Mouse (Mus musculus) embryonic facial prominence, embryonic 10.5 days (tissue): ENCODE data around the gene Nrip3. TPM values are rescaled to one million over a fixed set of nuclear protein-coding genes. Genes with fewer than 3 reads are reported as not detected.

Experiments
- DNase-seq: peaks from one replicate; pipeline ENCODE4 v3.0.0-alpha.2; 2017; ENCODE audit warnings: low spot score
- H3K27ac ChIP-seq: fragments of 300-500 bp; sonication (generic); replicated peaks from 2 replicates; pipeline ENCODE4 v1.5.1; 2016; ENCODE audit warnings: mild to moderate bottlenecking
- H3K27me3 ChIP-seq: fragments of 300-500 bp; sonication (generic); replicated peaks from 2 replicates; pipeline ENCODE4 v1.6.1; 2016; ENCODE audit warnings: low read depth, mild to moderate bottlenecking; ENCODE audit not compliant: poor library complexity, severe bottlenecking
- H3K36me3 ChIP-seq: fragments of 300-500 bp; sonication (generic); replicated peaks from 2 replicates; pipeline ENCODE4 v1.6.1; 2016; ENCODE audit warnings: mild to moderate bottlenecking, moderate library complexity
- H3K4me1 ChIP-seq: fragments of 300-500 bp; sonication (generic); 2 replicates; pipeline ENCODE4 v1.6.1; 2016
- H3K4me3 ChIP-seq: fragments of 300-500 bp; sonication (generic); 2 replicates; pipeline ENCODE4 v1.5.1; 2016; ENCODE audit warnings: mild to moderate bottlenecking, moderate library complexity
- H3K9me3 ChIP-seq: fragments of 300-500 bp; sonication (generic); 2 replicates; pipeline ENCODE4 v1.6.1; 2016; ENCODE audit warnings: mild to moderate bottlenecking
- WGBS: fragments of 180-500 bp; shearing (Covaris S2); methylation state at CpG from one replicate; pipeline ENCODE4 v1.1.7; 2016; 5-methylcytosine and 5-hydroxymethylcytosine counted together
- polyA plus RNA-seq: library from polyadenylated mRNA; unstranded; fragments of >200 nt; fragmentation: Nextera tagmentation; extraction: Ambion mirVana; gene quantifications from 2 replicates; pipeline ENCODE4 v1.2.1, GENCODE M21; 2016

Gene Nrip3
- polyA plus RNA-seq, 1 experiment from 2014 or later, result 0.15 TPM

DNA sequence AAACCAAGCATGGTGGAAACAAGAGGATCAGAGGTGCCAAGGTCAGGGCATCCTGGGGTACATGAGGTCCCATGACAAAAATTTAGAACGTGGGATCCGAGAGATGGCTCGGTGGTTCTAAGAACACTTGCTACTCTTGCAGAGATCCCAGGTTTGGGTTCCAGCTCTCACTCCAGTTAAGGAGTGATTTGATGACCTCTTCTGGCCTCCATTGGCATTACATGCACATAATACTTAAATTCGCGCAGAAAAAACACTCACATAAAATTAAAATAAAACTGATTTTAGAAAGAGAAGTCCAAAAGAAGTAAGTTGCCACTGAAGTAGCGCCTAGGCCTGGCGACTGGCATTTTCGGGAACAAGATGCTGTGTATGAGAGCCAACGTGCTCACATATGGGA lies 62.5 kb downstream of the Nrip3 start:
- Histone ChIP-seq H3K9me3 (no peaks in the 10 kb centered on the region), H3K27ac (no peak overlapping the region), H3K27me3 (no peaks in the 10 kb centered on the region), H3K4me1 (no peaks in the 10 kb centered on the region), H3K4me3 (no peak overlapping the region), H3K36me3 (no peaks in the 10 kb centered on the region)
- peak; percentile 20 for DNase-seq
- 69% methylated on average over 9 of the region's 9 CpGs for WGBS

DNA sequence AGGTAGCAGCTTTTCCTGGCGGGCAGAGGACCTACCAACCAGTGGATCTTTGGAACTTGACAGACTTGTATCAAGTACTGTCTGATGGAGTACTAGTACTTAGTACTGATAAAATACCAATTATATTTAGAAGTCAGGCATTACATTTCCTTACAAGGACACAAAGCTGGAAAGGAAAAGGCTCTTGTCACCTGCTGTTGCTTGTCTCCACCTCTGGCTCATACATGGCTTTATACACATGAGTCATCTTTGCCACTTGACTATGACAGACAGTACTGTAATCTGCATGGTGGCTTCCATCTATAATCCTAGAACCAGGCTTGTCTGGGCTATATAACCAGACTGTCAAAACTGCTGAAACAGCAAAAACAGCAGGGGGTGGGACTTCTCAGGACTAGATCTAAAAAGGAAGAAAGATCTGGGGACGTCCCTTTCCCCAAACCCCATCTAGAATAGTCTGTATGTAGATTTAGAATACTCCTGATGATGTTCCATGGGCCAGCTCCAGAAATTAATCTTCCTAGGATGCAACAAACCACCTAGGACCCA lies 68.3 kb downstream of the Nrip3 start:
- no peak for DNase-seq
- WGBS, result 92% methylated on average over 2 of the region's 2 CpGs
- Histone ChIP-seq H3K27me3 (no peaks in the 10 kb centered on the region), H3K36me3 (peaks cover 47% of the 10 kb centered on the region), H3K27ac (no peak overlapping the region), H3K4me1 (no peaks in the 10 kb centered on the region; the same call in 1 of the 2 replicates), H3K4me3 (no peak overlapping the region), H3K9me3 (no peaks in the 10 kb centered on the region)

DNA sequence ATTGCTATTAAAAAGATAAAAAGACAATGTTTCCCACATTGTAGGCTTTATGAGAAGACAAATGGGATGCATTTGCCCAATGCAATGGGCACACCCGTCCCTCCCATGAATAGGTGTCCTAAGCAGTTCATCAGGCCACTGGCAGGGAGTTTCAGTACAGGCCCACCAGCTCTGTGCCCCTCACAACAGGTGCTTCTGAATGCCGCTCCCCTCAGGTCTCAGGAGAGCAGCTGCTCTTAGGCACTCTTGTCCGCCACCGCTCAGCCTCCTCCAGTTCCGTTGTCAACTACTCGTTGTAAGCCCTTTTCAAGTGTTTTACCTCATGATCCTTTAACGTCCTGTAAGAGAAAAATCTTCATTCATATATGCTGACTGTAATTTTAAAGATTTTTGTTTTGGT lies 69.6 kb downstream of the Nrip3 start:
- H3K36me3 ChIP-seq, result peaks cover 60% of the 10 kb centered on the region
- 93% methylated on average over 7 of the region's 7 CpGs for WGBS

DNA sequence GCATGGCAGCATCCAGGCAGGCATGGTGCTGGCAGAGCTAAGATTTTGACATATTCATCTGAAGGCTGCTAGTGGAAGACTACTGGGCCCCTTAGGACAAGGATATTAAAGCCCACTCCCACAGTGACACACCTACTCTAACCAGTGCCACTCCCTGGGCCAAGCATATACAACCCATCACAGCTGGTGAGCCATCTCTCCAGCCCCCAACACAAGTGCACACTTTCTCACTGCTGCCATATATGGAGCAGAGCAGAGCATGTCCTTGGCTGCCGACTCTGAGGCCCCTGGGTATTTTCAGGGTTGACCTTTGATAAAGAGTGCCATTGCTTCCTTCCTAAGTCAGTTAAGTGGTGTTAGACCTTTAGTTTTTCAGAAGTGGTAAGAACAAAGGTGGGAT lies 71.8 kb downstream of the Nrip3 start:
- H3K27ac ChIP-seq, result no peak overlapping the region
- DNase-seq, result no peak
- no peaks in the 10 kb centered on the region; the same call in 1 of the 2 replicates for H3K4me1 ChIP-seq
- H3K27me3 ChIP-seq, result no peaks in the 10 kb centered on the region
- H3K4me3 ChIP-seq, result no peak overlapping the region
- WGBS, result 75% methylated on average over 1 of the region's 1 CpGs
- H3K9me3 ChIP-seq, result no peaks in the 10 kb centered on the region
- H3K36me3 ChIP-seq, result peaks cover 60% of the 10 kb centered on the region

More for the DNA sequence above, 69.6 kb downstream of the Nrip3 start:
- Histone ChIP-seq H3K27ac (no peak overlapping the region), H3K4me3 (no peak overlapping the region), H3K27me3 (no peaks in the 10 kb centered on the region), H3K9me3 (no peaks in the 10 kb centered on the region), H3K4me1 (no peaks in the 10 kb centered on the region; the same call in 1 of the 2 replicates)
- DNase-seq, result no peak

DNA sequence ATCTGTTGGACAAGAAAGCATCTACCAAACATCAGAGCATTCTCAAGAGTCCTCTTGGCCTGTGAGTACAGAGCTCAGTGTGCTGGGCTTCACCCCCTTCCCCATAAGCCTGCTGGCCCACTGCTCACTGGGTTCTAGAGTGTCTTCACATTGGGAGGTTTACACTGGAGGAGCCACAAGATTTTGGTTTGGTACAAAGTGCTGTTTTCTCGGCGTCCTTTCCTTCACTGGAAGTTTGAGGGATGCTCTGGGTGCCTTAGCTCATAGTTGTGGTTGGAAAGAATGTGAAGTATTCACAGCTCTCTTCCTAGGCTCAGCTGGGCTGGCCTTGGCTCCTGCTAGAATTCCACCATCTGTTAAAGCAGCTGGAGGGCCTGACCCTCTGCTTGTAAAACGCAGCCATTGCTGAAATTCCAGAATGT lies 72.9 kb downstream of the Nrip3 start:
- peaks cover 60% of the 10 kb centered on the region for H3K36me3 ChIP-seq
- 73% methylated on average over 3 of the region's 3 CpGs for WGBS
- no peaks in the 10 kb centered on the region for H3K27me3 ChIP-seq
- no peaks in the 10 kb centered on the region for H3K9me3 ChIP-seq
- H3K27ac ChIP-seq, result no peak overlapping the region
- peaks cover 8% of the 10 kb centered on the region; the same call in 1 of the 2 replicates for H3K4me1 ChIP-seq
- no peak overlapping the region for H3K4me3 ChIP-seq
- no peak for DNase-seq

Other genes starting within 250 kb of the Nrip3 start
- 41.7 and 46.4 TPM in 2 replicates for gene St5, start 78.4 kb downstream of the Nrip3 start, polyA plus RNA-seq
- 24.4 and 24.8 TPM in 2 replicates for gene Akip1, start 78.3 kb downstream of the Nrip3 start, polyA plus RNA-seq
- 0.17 TPM in 1 of 2 replicates, not detected in the other for gene BC051019, start 58.2 kb downstream of the Nrip3 start, polyA plus RNA-seq
- gene Ascl3, start 50.3 kb downstream of the Nrip3 start, polyA plus RNA-seq, result not detected in 2 replicates
- gene Tmem9b, start 29.1 kb downstream of the Nrip3 start, polyA plus RNA-seq, result 26.2 and 27.5 TPM in 2 replicates
- gene Scube2, start 83.7 kb upstream of the Nrip3 start, polyA plus RNA-seq, result 0.77 and 4.1 TPM in 2 replicates
- gene Dennd5a, start 178.4 kb upstream of the Nrip3 start, polyA plus RNA-seq, result 28.2 and 33.3 TPM in 2 replicates
- 68.5 and 73.6 TPM in 2 replicates for gene Tmem41b, start 204.9 kb upstream of the Nrip3 start, polyA plus RNA-seq
- gene Ipo7, start 236.2 kb upstream of the Nrip3 start, polyA plus RNA-seq, result 57.0 and 57.5 TPM in 2 replicates